Mouse (Mus musculus): Measurements from ENCODE around the gene 1810043G02Rik. TPM values are rescaled to one million over a fixed set of nuclear protein-coding genes. Genes with fewer than 3 reads are reported as not detected.
"Not testable (repeated sequence)": the region's sequence is repeated elsewhere in the genome, so short reads cannot be mapped to it uniquely, and the experiment has no call there.

Gene 1810043G02Rik
- total RNA-seq, 4 experiments from 2014 or later = 10.7 to 13.5 (median 12.2) TPM

- no peak for DNase-seq (ENCODE audit: low spot score)
Measured at GRCm38 (mm10) chr10:78005791-78006438, 27.6 kb downstream of the 1810043G02Rik start.

- DNase-seq (ENCODE audit: low spot score) = no peak
Measured at GRCm38 (mm10) chr10:78007203-78007602, 28.9 kb downstream of the 1810043G02Rik start.

- DNase-seq (ENCODE audit: low spot score) = no peak
Measured at GRCm38 (mm10) chr10:78008169-78008568, 29.8 kb downstream of the 1810043G02Rik start.

- peak; percentile 93 for DNase-seq (ENCODE audit: low spot score)
Measured at GRCm38 (mm10) chr10:78009184-78009944, 31.0 kb downstream of the 1810043G02Rik start.

GRCm38 (mm10) chr10:78009945-78010293, 31.6 kb downstream of the 1810043G02Rik start, which contains the start of gene Pfkl:
Pfkl (minus strand) TSS chr10:78010083.
- DNase-seq (ENCODE audit: low spot score) = no peak

GRCm38 (mm10) chr10:78010335-78010734, 32.0 kb downstream of the 1810043G02Rik start:
- no peak for DNase-seq (ENCODE audit: low spot score)

GRCm38 (mm10) chr10:78011116-78011515, 32.8 kb downstream of the 1810043G02Rik start:
- DNase-seq (ENCODE audit: low spot score) = not testable (repeated sequence)

- no peak for DNase-seq (ENCODE audit: low spot score)
Measured at GRCm38 (mm10) chr10:78012661-78013495, 34.6 kb downstream of the 1810043G02Rik start.

- peak; percentile 50 for DNase-seq (ENCODE audit: low spot score)
Measured at GRCm38 (mm10) chr10:78015489-78015888, 37.2 kb downstream of the 1810043G02Rik start.

- no peak for DNase-seq (ENCODE audit: low spot score)
Measured at GRCm38 (mm10) chr10:78016366-78016765, 38.0 kb downstream of the 1810043G02Rik start.

- DNase-seq (ENCODE audit: low spot score) = peak; percentile 66
Measured at GRCm38 (mm10) chr10:78018797-78019203, 40.5 kb downstream of the 1810043G02Rik start.

- no peak for DNase-seq (ENCODE audit: low spot score)
Measured at GRCm38 (mm10) chr10:78019291-78019690, 41.0 kb downstream of the 1810043G02Rik start.

- not testable (repeated sequence) for DNase-seq (ENCODE audit: low spot score)
Measured at GRCm38 (mm10) chr10:78019984-78020383, 41.7 kb downstream of the 1810043G02Rik start.

- not testable (repeated sequence) for DNase-seq (ENCODE audit: low spot score)
Measured at GRCm38 (mm10) chr10:78025453-78025852, 47.1 kb downstream of the 1810043G02Rik start.

GRCm38 (mm10) chr10:78028129-78028528, 49.8 kb downstream of the 1810043G02Rik start:
- peak; percentile 66 for DNase-seq (ENCODE audit: low spot score)

- no peak for DNase-seq (ENCODE audit: low spot score)
Measured at GRCm38 (mm10) chr10:78029080-78029479, 50.8 kb downstream of the 1810043G02Rik start.

- DNase-seq (ENCODE audit: low spot score) = no peak
Measured at GRCm38 (mm10) chr10:78031987-78032386, 53.7 kb downstream of the 1810043G02Rik start.

Other genes starting within 250 kb of the 1810043G02Rik start
- gene Gm18596, start 235.9 kb upstream of the 1810043G02Rik start, total RNA-seq (2022) = not detected
- gene Gm9736, start 227.2 kb upstream of the 1810043G02Rik start, total RNA-seq (2022) = not detected
- not detected for gene Gm3233, start 218.8 kb upstream of the 1810043G02Rik start, total RNA-seq (2022)
- gene Gm3238, start 207.2 kb upstream of the 1810043G02Rik start, total RNA-seq (2022) = not detected
- not detected for gene Gm7138, start 201.6 kb upstream of the 1810043G02Rik start, total RNA-seq (2022)
- not detected for gene Gm3250, start 196.0 kb upstream of the 1810043G02Rik start, total RNA-seq (2022)
- not detected for gene Gm7137, start 190.3 kb upstream of the 1810043G02Rik start, total RNA-seq (2022)
- gene Gm9639, start 183.4 kb upstream of the 1810043G02Rik start, total RNA-seq (2022) = not detected
- gene Gm19668, start 179.4 kb upstream of the 1810043G02Rik start, total RNA-seq (2022) = not detected
- gene Gm9507, start 166.7 kb upstream of the 1810043G02Rik start, total RNA-seq (2022) = not detected
- gene Gm2696, start 163.8 kb upstream of the 1810043G02Rik start, total RNA-seq (2022) = not detected
- gene Krtap10-4, start 151.4 kb upstream of the 1810043G02Rik start, total RNA-seq (2022) = not detected
- not detected for gene Krtap10-10, start 142.6 kb upstream of the 1810043G02Rik start, total RNA-seq (2022)
- not detected for gene Gm36176, start 131.7 kb upstream of the 1810043G02Rik start, total RNA-seq (2022)
- gene Gm10318, start 125.7 kb upstream of the 1810043G02Rik start, total RNA-seq (2022) = not detected
- gene Gm3285, start 116.5 kb upstream of the 1810043G02Rik start, total RNA-seq (2022) = not detected
- 1 to 10 TPM in 2 of 4 experiments, under 1 TPM in 2; 0.63 to 1.2 (median 0.92) TPM for gene Lrrc3, start 76.0 kb upstream of the 1810043G02Rik start, total RNA-seq (2022)
- gene Trpm2, start 8.0 kb upstream of the 1810043G02Rik start, total RNA-seq (2022) = 1 to 10 TPM in 1 of 4 experiments, under 1 TPM in 3; 0.44 to 1.8 (median 0.61) TPM
- 100 to 1,000 TPM; 124 to 159 (median 130) TPM for gene Pfkl, start 31.6 kb downstream of the 1810043G02Rik start, total RNA-seq (2022)
- under 1 TPM in 2 of 4 experiments, not detected in 2; 0.38 to 0.65 TPM for gene Dnmt3l, start 63.4 kb downstream of the 1810043G02Rik start, total RNA-seq (2022)
- not detected for gene Aire, start 65.1 kb downstream of the 1810043G02Rik start, total RNA-seq (2022)
- gene Icosl, start 90.8 kb downstream of the 1810043G02Rik start, total RNA-seq (2022) = 1 to 10 TPM; 6.1 to 7.9 (median 7.0) TPM
- gene D10Jhu81e, start 191.3 kb downstream of the 1810043G02Rik start, total RNA-seq (2022) = 100 to 1,000 TPM; 676 to 739 (median 714) TPM
- gene Pwp2, start 206.6 kb downstream of the 1810043G02Rik start, total RNA-seq (2022) = 10 to 100 TPM; 11.1 to 12.3 (median 11.6) TPM